Mouse (Mus musculus) stomach, postnatal 0 days (tissue): Measurements from ENCODE around the gene Lmf2.

Experiments
- CTCF ChIP-seq: IDR thresholded peaks from 2 replicates; pipeline ENCODE4 v1.5.1; 2016; ENCODE audit warnings: antibody characterized with exemption, low read depth, mild to moderate bottlenecking, moderate library complexity
- EP300 ChIP-seq: optimal IDR thresholded peaks from 2 replicates; pipeline ENCODE3; 2016; ENCODE audit warnings: antibody characterized with exemption

- no peak for TF ChIP-seq EP300
- no peak for TF ChIP-seq CTCF
Measured at GRCm38 (mm10) chr15:89305966-89306365, 49.5 kb downstream of the Lmf2 start.
